Mouse (Mus musculus) C2C12 (cell line): ENCODE results near the gene Enthd1. TPM values are rescaled to one million over a fixed set of nuclear protein-coding genes. Genes with fewer than 3 reads are reported as not detected.

Experiments used
- H3K27me3 ChIP-seq: one replicate; pipeline ENCODE4 v1.6.1; 2011; ENCODE audit not compliant: control insufficient read depth, insufficient read depth, insufficient read length
- H3K36me3 ChIP-seq: one replicate; pipeline ENCODE4 v1.6.1; 2011; ENCODE audit not compliant: control insufficient read depth, insufficient read depth
- H3K4me3 ChIP-seq: one replicate; pipeline ENCODE4 v1.5.1; 2011; ENCODE audit warnings: mild to moderate bottlenecking, control low read depth; ENCODE audit not compliant: poor library complexity, insufficient read depth, severe bottlenecking
- H3K79me2 ChIP-seq: one replicate; pipeline ENCODE4 v1.6.1; 2011; ENCODE audit not compliant: control insufficient read depth, insufficient read depth
- H3K79me3 ChIP-seq: one replicate; pipeline ENCODE4 v1.6.1; 2011; ENCODE audit warnings: low read depth, control low read depth
- H3ac ChIP-seq: one replicate; pipeline ENCODE3; 2011; ENCODE audit warnings: low read depth; ENCODE audit not compliant: control insufficient read depth, insufficient read length
- CEBPB ChIP-seq: IDR thresholded peaks from one replicate; pipeline ENCODE4 v1.6.1; 2011; ENCODE audit warnings: low read depth, mild to moderate bottlenecking, control low read depth, moderate library complexity
- CTCF ChIP-seq: IDR thresholded peaks from one replicate; pipeline ENCODE4 v1.5.1; 2011; ENCODE audit not compliant: control insufficient read depth, insufficient read depth, insufficient read length
- FOSL1 ChIP-seq: IDR thresholded peaks from one replicate; pipeline ENCODE4 v1.8.0; 2011; ENCODE audit warnings: mild to moderate bottlenecking, low read length; ENCODE audit not compliant: poor library complexity, insufficient read depth, severe bottlenecking
- MAX ChIP-seq: IDR thresholded peaks from one replicate; pipeline ENCODE4 v1.6.1; 2011; ENCODE audit warnings: mild to moderate bottlenecking, control low read depth
- MYOD1 ChIP-seq: IDR thresholded peaks from one replicate; pipeline ENCODE4 v1.6.1; 2011; ENCODE audit warnings: low read depth; ENCODE audit not compliant: control insufficient read depth, insufficient read length
- MYOG ChIP-seq: IDR thresholded peaks from one replicate; pipeline ENCODE4 v1.6.1; 2011; ENCODE audit not compliant: control insufficient read depth, insufficient read length; ENCODE audit errors: extremely low read depth
- USF1 ChIP-seq: IDR thresholded peaks from one replicate; pipeline ENCODE4 v1.6.1; 2011; ENCODE audit warnings: low read depth, mild to moderate bottlenecking, control low read depth, moderate library complexity
- polyA plus RNA-seq: library from polyadenylated mRNA; unstranded; fragments of >200 nt; fragmentation: generic; extraction: Trizol; gene quantifications from one replicate; pipeline ENCODE4 v1.2.1, GENCODE M21; 2012; ENCODE audit warnings: missing spikeins

Enthd1 gene
- polyA plus RNA-seq, 1 experiment, result 0.02 TPM

- H3K36me3 ChIP-seq, result no peaks in the 10 kb centered on the region
- no peak overlapping the region for H3K4me3 ChIP-seq
- H3K27me3 ChIP-seq, result peaks cover 37% of the 10 kb centered on the region
- H3ac ChIP-seq, result no peak overlapping the region
- no peak for TF ChIP-seq USF1
- TF ChIP-seq MAX, result no peak
- TF ChIP-seq CEBPB, result no peak
- no peak for TF ChIP-seq FOSL1
- TF ChIP-seq CTCF, result no peak
- no peak for TF ChIP-seq MYOG
- TF ChIP-seq MYOD1, result no peak
- no peaks in the 10 kb centered on the region for H3K79me3 ChIP-seq
- H3K79me2 ChIP-seq, result no peaks in the 10 kb centered on the region
Observed at GRCm38 (mm10) chr15:80538075-80538474, 26.9 kb downstream of the Enthd1 start.

GRCm38 (mm10) chr15:80536051-80536450 lies 28.9 kb downstream of the Enthd1 start:
- no peak overlapping the region for H3ac ChIP-seq
- TF ChIP-seq MYOG, result no peak
- no peak for TF ChIP-seq MYOD1
- TF ChIP-seq CTCF, result no peak
- no peak for TF ChIP-seq FOSL1
- no peak for TF ChIP-seq MAX
- no peak for TF ChIP-seq USF1
- no peak for TF ChIP-seq CEBPB
- no peak overlapping the region for H3K4me3 ChIP-seq
- H3K79me3 ChIP-seq, result no peaks in the 10 kb centered on the region
- no peaks in the 10 kb centered on the region for H3K79me2 ChIP-seq
- H3K36me3 ChIP-seq, result no peaks in the 10 kb centered on the region
- peaks cover 50% of the 10 kb centered on the region for H3K27me3 ChIP-seq

GRCm38 (mm10) chr15:80533274-80533673 lies 31.7 kb downstream of the Enthd1 start:
- Histone ChIP-seq H3K4me3 (no peak overlapping the region), H3K36me3 (no peaks in the 10 kb centered on the region), H3K79me2 (no peaks in the 10 kb centered on the region), H3ac (no peak overlapping the region), H3K27me3 (peaks cover 44% of the 10 kb centered on the region), H3K79me3 (no peaks in the 10 kb centered on the region)
- no peak for TF ChIP-seq MYOG
- TF ChIP-seq CTCF, result no peak
- no peak for TF ChIP-seq MAX
- no peak for TF ChIP-seq CEBPB
- no peak for TF ChIP-seq FOSL1
- TF ChIP-seq USF1, result no peak
- TF ChIP-seq MYOD1, result no peak

- Histone ChIP-seq H3K27me3 (peaks cover 40% of the 10 kb centered on the region), H3ac (no peak overlapping the region), H3K4me3 (no peak overlapping the region), H3K36me3 (no peaks in the 10 kb centered on the region), H3K79me3 (no peaks in the 10 kb centered on the region), H3K79me2 (no peaks in the 10 kb centered on the region)
- TF ChIP-seq CEBPB (no peak), MYOD1 (no peak), USF1 (no peak), FOSL1 (no peak), MAX (no peak), MYOG (no peak), CTCF (no peak)
Observed at GRCm38 (mm10) chr15:80532281-80533072, 32.5 kb downstream of the Enthd1 start.

- TF ChIP-seq USF1, result no peak
- no peak for TF ChIP-seq FOSL1
- no peak for TF ChIP-seq MYOG
- TF ChIP-seq CTCF, result no peak
- TF ChIP-seq CEBPB, result no peak
- TF ChIP-seq MAX, result no peak
- TF ChIP-seq MYOD1, result no peak
- no peaks in the 10 kb centered on the region for H3K79me2 ChIP-seq
- no peaks in the 10 kb centered on the region for H3K36me3 ChIP-seq
- peaks cover 41% of the 10 kb centered on the region for H3K27me3 ChIP-seq
- no peak overlapping the region for H3ac ChIP-seq
- no peaks in the 10 kb centered on the region for H3K79me3 ChIP-seq
- H3K4me3 ChIP-seq, result no peak overlapping the region
Observed at GRCm38 (mm10) chr15:80531026-80531425, 33.9 kb downstream of the Enthd1 start.

- no peaks in the 10 kb centered on the region for H3K79me3 ChIP-seq
Observed at GRCm38 (mm10) chr15:80529955-80530869, 34.7 kb downstream of the Enthd1 start.

More at GRCm38 (mm10) chr15:80529955-80530869, 34.7 kb downstream of the Enthd1 start:
- Histone ChIP-seq H3K79me2 (no peaks in the 10 kb centered on the region), H3K27me3 (peaks cover 35% of the 10 kb centered on the region), H3K36me3 (no peaks in the 10 kb centered on the region), H3ac (no peak overlapping the region), H3K4me3 (no peak overlapping the region)
- TF ChIP-seq MYOD1 (no peak), MAX (no peak), CTCF (no peak), USF1 (no peak), MYOG (no peak), CEBPB (no peak), FOSL1 (no peak)
